Mouse (Mus musculus) frontal cortex, postnatal 14 days (tissue): ENCODE results near the gene Ppil3.

Source experiments
- DNase-seq, 2 experiments: peaks; one replicate each; pipeline ENCODE4 v3.0.0; 2022; ENCODE audit warnings: low spot score in 2 of 2

Ppil3 gene

GRCm38 (mm10) chr1:58409553-58410197, 35.6 kb downstream of the Ppil3 start:
- no peak for DNase-seq

DNA sequence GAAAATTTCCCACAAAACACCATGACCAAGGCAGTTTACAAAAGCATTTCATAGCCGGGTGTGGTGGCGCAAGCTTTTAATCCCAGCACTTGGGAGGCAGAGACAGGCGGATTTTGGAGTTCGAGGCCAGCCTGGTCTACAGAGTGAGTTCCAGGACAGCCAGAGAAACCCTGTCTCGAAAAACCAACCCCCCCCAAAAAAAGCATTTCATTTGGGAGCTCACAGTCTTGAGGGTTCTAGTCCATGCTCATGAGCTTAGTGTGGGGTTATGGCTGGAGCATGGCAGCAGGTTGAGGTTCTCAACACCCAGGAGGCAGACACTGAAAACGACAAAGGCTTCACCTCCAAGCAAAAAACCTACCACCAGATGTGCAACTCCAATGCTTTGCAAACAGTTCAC, 37.1 kb downstream of the Ppil3 start:
- no peak for DNase-seq

- no peak for DNase-seq
Observed at GRCm38 (mm10) chr1:58407321-58407720, 38.0 kb downstream of the Ppil3 start.

DNA sequence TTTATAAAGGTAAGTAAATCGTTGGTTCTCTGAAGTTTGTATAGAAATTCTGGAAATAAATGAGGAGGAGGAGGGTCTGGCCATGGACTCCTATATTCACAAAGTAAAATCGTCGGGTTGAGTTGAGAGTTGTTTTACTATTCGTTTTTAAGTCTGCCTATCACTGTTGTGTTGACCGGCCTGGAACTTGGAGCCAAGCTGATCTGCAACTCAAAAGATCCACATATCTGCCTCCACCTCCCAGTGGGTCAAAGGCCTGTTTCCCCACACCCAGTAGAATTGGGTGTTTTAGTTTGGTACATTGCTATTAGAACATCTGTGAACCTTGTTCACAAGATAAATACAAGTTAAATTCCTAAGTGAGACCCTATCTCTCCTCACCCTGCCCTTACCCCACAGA, 41.5 kb downstream of the Ppil3 start:
- DNase-seq, result no peak

- DNase-seq, result no peak
Observed at GRCm38 (mm10) chr1:58401396-58401795, 43.9 kb downstream of the Ppil3 start.

GRCm38 (mm10) chr1:58397731-58398130, 47.6 kb downstream of the Ppil3 start:
- no peak for DNase-seq

DNA sequence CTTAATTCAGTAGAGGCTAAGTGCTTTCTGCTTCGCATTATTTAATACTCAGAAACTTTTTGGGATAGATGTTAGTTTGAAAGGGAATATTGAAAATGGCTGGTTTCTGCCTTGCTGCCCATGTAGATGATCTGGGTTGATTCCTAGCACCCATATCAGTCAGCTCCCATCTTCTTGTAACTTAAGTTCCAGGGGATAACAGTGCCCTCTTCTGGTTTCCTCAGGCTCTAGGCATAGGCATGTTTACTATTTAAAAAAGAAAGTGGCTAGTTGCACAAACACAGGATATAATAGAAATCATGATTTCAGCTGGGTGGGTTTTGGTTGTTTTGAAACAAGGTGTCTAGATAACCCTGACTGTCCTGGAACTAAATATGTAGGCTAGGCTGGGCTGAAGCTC, 49.1 kb downstream of the Ppil3 start:
- DNase-seq, result no peak

DNA sequence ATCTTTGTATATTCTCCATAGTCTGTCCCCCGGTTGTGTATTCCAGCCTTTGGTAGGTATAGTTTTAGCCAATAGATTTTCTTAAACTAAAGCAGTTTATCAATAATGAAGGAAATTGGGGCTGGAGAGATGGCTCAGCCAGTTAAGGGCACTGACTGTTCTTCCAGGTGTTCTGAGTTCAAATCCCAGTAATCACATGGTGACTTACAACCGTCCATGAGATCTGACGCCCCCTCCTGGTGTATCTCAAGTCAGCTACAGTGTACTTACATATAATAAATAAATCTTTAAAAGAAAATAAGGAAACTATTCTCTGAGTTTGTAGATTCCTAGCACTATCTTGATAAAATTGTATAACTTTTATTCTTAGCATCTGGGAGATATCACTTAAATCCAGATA, 49.9 kb downstream of the Ppil3 start:
- no peak for DNase-seq

DNA sequence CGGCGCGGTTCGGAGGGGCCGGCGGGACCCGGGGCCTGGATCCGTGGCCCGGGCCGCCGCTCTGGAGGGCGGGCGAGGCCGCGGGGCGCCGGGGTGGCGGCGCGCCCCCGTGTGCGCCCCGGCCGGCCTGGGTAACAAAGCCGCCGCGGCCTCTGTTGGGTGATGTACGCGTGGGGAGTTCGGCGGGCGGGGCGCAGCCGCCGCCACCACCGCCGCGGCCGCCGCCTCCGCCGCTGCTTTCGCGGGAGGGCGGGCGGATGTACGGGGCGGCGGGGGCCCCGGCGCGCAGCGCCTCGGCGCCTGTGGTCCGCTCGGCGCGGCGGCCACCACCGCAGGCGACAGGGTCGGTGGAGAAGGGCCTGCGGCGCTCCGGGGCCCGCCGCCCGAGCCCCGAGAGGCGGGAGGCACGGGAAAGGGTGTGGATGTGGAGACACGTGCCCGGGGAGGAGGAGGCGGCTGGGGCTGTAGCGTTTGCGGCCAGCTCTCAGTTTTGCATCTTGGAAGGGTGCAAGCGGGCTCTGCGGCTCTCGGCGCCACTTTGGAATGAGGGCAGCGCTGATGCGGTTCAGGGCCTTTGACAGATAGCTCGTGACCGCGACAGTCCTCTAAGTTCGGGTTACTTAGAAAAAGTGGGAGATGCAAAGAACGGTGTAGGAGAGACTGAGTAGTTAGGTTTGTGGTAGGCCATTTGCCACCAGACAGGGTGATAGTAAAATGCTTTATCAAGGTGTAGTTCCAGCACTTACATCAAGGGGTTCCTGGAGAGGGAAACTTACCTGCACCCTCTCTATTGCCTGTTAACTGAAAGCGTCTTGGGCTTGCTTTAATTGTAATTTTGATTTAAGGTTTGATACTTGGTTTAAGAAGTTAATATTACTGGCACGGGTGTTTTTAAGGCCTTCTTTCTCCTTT, 51.7 kb downstream of the Ppil3 start:
- peak in 1 of 2 experiments; percentile 32 for DNase-seq

GRCm38 (mm10) chr1:58392652-58393283, 52.5 kb downstream of the Ppil3 start, which contains the start of gene Bzw1:
Gene Bzw1, plus strand, starts transcription at chr1:58392898.
- peak; percentile 84 to 85 for DNase-seq

- DNase-seq, result peak in 1 of 2 experiments; percentile 17
Observed at GRCm38 (mm10) chr1:58392268-58392651, 53.0 kb downstream of the Ppil3 start.

- no peak for DNase-seq
Observed at GRCm38 (mm10) chr1:58391421-58392267, 53.6 kb downstream of the Ppil3 start.

DNA sequence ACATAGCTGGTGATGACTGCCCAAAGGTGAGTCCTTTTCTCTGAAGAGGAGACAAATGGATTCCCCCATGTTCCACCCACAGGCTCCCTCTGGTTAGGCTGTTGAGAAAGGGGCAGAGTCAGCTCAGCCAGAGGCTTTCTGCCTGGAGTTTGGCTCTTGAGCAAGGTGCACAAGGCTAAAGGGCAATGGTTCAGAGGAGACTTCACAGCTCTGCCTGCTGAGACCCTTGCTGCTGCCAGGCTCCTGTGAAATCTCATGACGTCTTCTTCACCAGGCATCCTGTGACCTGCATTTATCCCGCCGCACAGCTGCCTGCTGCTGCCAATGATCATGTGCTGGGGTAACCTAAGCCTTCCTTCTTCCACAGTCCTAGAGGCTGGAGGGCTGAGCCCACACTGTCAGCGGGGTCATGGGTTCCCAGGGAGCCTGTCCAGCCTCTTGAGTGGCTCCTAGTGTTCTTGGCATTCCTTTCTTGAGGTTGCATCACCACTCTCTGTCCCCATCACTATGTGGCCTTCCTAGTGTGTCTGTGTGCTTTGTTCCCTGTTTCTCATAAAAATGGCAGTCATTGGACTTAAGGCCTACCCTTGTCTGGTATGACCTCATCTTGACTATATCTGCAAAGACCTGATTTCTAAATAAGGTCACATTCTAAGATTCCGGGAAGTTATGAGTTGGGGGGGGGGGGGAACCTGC, 62.6 kb downstream of the Ppil3 start:
- DNase-seq, result no peak
